Mouse (Mus musculus) skeletal muscle tissue, adult 2 months (tissue): ENCODE data around the gene Pgls.

Experiments
- DNase-seq: peaks from one replicate; pipeline ENCODE4 v3.0.0-alpha.2; 2012; ENCODE audit warnings: low read depth, low spot score

Gene Pgls

GRCm38 (mm10) chr8:71569366-71570290, 22.3 kb upstream of the Pgls start:
- DNase-seq = peak; percentile 79

- peak; percentile 89 for DNase-seq
These were observed 21.6 kb upstream of the Pgls start for GRCm38 (mm10) chr8:71570291-71570954.

- no peak for DNase-seq
These were observed 19.9 kb upstream of the Pgls start for GRCm38 (mm10) chr8:71572077-71572476.

- DNase-seq = no peak
These were observed 18.9 kb upstream of the Pgls start for GRCm38 (mm10) chr8:71572847-71573633.

- DNase-seq = no peak
These were observed 17.6 kb upstream of the Pgls start for GRCm38 (mm10) chr8:71574426-71574825.

GRCm38 (mm10) chr8:71575020-71575419, 17.0 kb upstream of the Pgls start:
- DNase-seq = no peak

GRCm38 (mm10) chr8:71577856-71578387, 14.1 kb upstream of the Pgls start:
- DNase-seq = no peak

GRCm38 (mm10) chr8:71579009-71579408, 13.0 kb upstream of the Pgls start:
- no peak for DNase-seq

- DNase-seq = peak; percentile 78
These were observed 12.5 kb upstream of the Pgls start for GRCm38 (mm10) chr8:71579476-71579875.

- no peak for DNase-seq
These were observed 11.8 kb upstream of the Pgls start for GRCm38 (mm10) chr8:71580201-71580600.

- no peak for DNase-seq
These were observed 5.1 kb upstream of the Pgls start for GRCm38 (mm10) chr8:71586891-71587290.

GRCm38 (mm10) chr8:71588762-71589161, 3.2 kb upstream of the Pgls start:
- no peak for DNase-seq

GRCm38 (mm10) chr8:71591017-71591416, 959 bp upstream of the Pgls start:
- no peak for DNase-seq

GRCm38 (mm10) chr8:71592374-71593170, 596 bp downstream of the Pgls start:
- peak; percentile 81 for DNase-seq

GRCm38 (mm10) chr8:71593556-71594323, 1.8 kb downstream of the Pgls start:
- DNase-seq = no peak

- DNase-seq = no peak
These were observed 2.3 kb downstream of the Pgls start for GRCm38 (mm10) chr8:71594324-71594722.

- DNase-seq = peak; percentile 76
These were observed 3.9 kb downstream of the Pgls start for GRCm38 (mm10) chr8:71595862-71596261.

GRCm38 (mm10) chr8:71596384-71596783, 4.4 kb downstream of the Pgls start:
- no peak for DNase-seq

GRCm38 (mm10) chr8:71596798-71597197, 4.8 kb downstream of the Pgls start:
- no peak for DNase-seq

- DNase-seq = no peak
These were observed 5.5 kb downstream of the Pgls start, which contains the start of gene Fam129c for GRCm38 (mm10) chr8:71597451-71597850. TSS of gene Fam129c (plus strand) at chr8:71597648.
